Mouse (Mus musculus): ENCODE results near the gene Gbx2. TPM values are rescaled to one million over a fixed set of nuclear protein-coding genes. Genes with fewer than 3 reads are reported as not detected.

Gene Gbx2
- total RNA-seq, 2 experiments from 2014 or later: not detected

GRCm38 (mm10) chr1:89912392-89912791 is 18.6 kb downstream of the Gbx2 start:
- DNase-seq (ENCODE audit: low spot score in 2 of 2): no peak

DNA sequence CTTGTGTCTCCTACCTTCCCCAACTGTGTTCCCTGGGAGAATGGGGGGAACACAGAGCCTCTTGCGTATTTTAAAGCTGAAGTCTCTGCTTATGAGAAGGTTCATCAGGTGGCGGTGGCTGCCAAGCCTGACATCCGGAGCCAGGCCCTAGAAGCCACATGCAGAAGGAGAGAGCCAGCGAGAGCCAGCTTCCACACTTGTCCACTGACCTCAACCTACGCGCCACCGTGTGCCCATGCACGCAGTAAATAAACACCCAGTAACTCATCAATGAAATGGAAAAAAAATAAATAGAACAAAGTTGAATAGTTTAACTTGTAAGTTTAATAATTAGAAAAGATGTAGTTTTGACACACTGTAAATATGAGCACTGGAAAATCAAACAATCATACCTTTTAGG is 21.2 kb downstream of the Gbx2 start:
- no peak for DNase-seq (ENCODE audit: low spot score in 2 of 2)

DNA sequence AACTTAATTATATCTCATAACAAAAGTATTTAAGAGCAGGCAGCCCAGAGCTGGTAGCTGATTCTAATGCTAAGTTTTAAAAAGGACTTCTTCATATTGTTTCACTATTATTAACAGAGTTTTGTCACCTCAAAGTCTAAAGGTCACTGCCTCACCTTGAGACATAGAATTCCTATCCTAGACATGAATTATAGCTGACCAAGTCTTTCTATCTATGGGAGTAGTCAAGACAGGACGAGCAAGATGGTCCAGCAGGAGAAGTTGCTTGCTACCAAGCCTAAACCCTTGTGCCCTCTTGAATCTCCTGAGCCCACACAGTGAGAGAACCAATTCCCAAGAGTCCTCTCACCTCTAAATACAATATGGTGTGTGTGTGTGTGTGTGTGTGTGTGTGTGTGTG is 28.3 kb downstream of the Gbx2 start:
- no peak for DNase-seq (ENCODE audit: low spot score in 2 of 2)

GRCm38 (mm10) chr1:89902236-89902635 is 28.7 kb downstream of the Gbx2 start:
- no peak for DNase-seq (ENCODE audit: low spot score in 2 of 2)

GRCm38 (mm10) chr1:89901381-89901780 is 29.6 kb downstream of the Gbx2 start:
- DNase-seq (ENCODE audit: low spot score in 2 of 2): no peak

DNA sequence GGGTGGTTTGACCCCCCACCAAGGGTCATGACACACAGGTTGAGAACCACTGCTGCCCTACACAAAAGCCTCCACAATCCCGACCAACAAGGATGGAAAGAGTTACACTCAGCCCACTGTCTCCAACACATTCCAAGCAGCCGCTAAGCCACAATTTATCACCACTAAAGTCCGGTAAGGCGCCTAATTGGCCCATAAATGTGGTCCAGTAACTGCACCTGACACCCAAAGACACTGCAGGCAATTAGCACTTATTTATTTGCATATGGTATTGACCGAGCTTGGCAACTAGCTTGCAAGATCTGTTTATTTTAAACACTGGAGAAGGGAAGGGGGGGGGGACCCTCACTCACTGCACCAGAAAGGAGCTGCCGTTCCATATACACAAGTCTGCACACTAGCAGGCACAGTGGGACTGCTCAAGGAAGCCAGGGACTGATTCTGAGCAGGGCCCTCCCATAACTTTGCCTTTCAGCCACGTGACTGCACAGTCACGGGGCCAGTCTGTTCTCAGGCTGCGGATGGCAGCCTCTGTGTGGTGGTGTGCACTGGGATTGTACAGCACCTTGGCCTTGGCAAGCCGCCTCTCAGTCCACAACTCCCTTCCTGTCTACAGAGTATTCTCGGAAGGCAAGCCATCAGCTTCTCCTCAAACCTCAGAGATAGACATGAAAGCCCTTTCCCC is 31.1 kb downstream of the Gbx2 start:
- no peak for DNase-seq (ENCODE audit: low spot score in 2 of 2)

DNA sequence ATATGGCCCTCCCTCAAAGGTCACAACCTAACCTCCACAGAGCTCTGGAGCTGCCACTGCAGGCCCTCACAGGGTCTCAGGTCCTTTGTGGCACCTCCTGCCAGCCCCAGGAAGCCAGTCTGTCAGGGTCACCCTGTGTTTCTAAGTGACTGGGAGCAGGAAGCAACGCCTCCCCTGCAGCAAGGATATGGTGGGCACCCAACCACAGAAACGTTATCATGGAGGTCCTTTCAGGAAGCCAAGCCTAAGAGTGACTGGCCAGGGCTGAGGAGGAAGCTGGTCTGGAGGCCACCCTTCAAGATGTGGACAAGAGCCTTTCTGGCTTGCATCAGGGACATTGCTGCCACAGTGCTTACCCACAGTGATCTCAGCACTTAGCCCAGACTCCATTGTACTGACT is 31.9 kb downstream of the Gbx2 start:
- no peak for DNase-seq (ENCODE audit: low spot score in 2 of 2)

DNA sequence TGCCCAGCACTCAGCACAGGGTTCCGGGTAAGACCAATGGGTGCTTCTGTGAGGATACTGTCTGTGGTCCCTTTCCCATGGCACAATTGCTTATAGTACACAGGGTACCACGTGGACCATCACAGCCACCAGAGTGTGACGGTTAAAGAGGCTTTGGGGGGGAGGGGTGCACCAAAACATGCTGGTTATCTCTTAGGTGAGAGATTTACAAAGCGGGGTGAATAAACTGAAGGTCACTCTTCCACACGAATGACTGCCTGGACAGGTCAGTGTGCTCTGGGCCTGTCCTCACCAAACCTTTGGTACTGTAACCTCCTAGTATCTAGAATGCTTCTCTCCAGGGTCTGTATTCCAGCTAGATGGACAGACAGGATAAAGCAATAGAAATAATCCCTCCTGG is 35.2 kb downstream of the Gbx2 start:
- no peak for DNase-seq (ENCODE audit: low spot score in 2 of 2)

DNA sequence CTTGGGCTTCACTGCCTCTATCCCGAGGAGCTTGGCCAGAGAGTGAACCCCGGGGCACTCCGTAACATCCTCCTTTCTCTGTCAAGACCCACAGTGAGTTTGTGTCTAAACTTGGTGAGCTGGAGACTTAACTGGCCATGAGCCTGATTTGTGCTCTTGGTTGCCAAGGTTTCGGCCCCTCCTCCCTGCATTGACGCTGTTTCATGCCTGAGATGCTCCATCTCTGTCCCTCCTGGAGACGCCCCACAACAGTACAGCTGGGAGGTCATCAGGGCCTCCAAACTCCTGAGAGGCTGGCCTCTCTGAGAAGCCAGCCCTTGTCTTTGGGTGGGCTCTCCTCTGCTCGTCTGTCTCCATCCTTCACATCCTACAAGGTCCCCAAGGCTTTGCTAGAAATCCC is 38.7 kb downstream of the Gbx2 start:
- DNase-seq (ENCODE audit: low spot score in 2 of 2): no peak

- DNase-seq (ENCODE audit: low spot score in 2 of 2): no peak
These were observed 39.6 kb downstream of the Gbx2 start for GRCm38 (mm10) chr1:89891400-89891799.

DNA sequence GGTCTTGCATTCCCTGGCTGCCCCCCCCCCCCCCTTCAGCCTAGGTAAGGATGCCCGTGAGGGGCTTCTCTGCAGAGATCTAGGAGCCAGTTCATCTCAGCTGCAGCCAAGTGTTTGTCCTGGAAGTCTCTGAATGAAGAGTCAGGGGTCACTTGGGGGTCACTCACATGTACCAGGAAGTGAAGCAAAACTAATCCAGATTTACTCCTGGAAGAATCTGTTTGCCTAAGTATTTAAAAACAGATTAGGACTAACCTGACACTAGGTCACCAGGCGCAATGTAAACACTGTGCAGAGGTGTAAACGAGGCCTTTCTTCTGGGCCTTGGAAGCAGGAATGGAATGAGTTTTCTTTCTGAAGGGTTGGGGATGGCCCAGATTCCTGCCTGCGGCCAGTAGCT is 45.3 kb downstream of the Gbx2 start:
- no peak for DNase-seq (ENCODE audit: low spot score in 2 of 2)

DNA sequence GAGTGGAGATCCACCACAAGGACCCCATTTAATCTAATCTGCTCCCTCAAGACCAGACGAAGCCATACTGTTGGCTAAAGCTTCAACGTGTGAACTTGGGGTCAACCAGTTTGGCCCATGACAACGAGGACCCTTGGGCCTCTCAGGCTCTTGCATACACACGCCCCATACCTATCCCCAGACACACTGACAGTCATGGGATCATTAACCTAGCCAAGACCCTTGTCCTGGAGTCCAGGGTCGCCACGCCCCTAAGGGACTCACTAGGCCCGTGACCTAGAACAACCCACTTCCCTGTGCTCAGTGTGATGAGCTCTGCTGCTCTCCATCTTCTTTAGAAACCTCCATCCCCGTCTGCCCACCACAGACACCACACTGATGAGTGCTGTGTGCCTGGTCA is 46.6 kb downstream of the Gbx2 start:
- no peak for DNase-seq (ENCODE audit: low spot score in 2 of 2)

DNA sequence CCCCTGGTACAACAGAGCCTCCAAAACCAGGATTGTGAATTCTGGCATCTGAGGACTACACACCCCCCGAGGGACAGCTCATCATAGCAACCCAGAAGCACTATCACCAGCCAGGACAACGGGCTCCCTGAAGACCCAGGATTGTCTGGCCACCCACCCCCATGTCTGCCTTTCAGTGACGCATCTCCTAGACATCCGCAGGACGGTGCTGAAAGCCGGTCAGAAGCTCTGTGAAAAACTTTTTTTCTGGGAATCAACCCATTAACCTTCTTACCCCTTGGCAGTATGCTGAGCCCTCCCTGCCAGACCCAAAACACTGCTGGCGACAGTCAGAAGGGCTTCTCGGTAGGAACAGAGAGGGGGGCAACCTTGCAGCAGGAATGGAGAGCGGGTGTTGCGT is 50.1 kb downstream of the Gbx2 start:
- no peak for DNase-seq (ENCODE audit: low spot score in 2 of 2)

- no peak for DNase-seq (ENCODE audit: low spot score in 2 of 2)
These were observed 50.8 kb downstream of the Gbx2 start for GRCm38 (mm10) chr1:89880193-89880592.

GRCm38 (mm10) chr1:89878496-89878895 is 52.5 kb downstream of the Gbx2 start:
- no peak for DNase-seq (ENCODE audit: low spot score in 2 of 2)

Other genes starting within 250 kb of the Gbx2 start
- gene Asb18, start 83.5 kb upstream of the Gbx2 start, total RNA-seq (2021): not detected
- not detected for gene Iqca, start 222.2 kb upstream of the Gbx2 start, total RNA-seq (2021)